Mouse (Mus musculus): ENCODE measurements around the gene Nans.

Gene Nans

GRCm38 (mm10) chr4:46489028-46489925, at the start of gene Nans:
Gene Nans, plus strand, starts transcription at chr4:46489248.
- DNase-seq (ENCODE audit: low read depth): peak; percentile 91

DNA sequence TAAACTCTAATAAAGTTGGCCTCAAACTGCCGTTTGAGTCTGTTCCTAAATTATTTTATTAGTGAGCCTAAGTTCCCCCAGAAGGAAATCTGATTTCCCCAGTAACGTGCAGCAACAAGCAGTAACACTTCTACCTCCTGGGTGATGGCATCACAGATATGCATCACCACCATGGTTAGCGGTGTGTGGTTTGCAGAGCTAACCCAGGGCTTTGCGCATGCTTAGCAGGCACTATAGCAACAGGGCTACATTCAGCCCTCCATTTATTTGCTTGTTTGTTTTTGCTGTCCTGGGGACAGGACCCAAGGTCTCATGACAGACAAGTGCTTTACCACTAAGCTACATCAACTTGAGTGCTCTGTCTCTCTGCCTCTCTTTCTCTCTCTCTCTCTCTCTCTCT, 46.5 kb upstream of the Nans start:
- no peak for DNase-seq (ENCODE audit: low read depth)

- no peak for DNase-seq (ENCODE audit: low read depth)
These were observed 43.7 kb upstream of the Nans start for GRCm38 (mm10) chr4:46445237-46445945.

DNA sequence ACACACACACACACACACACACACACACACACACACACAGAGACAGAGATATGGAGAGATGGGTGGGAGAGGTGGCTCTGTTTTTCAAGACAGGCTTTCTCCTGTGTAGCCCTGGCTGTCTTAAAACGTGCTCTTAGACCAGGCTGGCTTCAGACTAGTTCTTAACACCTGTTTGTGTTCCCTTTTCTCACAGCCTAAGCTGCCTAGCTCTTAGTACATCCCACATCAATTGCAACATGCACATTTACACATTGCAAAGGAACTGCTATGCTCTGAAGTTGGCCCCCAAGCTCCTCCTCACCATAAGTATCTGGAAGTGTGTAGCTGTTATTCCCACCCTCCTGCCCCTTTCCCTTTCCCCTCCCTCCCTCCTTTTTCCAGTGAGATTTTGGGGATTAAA, 41.6 kb upstream of the Nans start:
- no peak for DNase-seq (ENCODE audit: low read depth)

DNA sequence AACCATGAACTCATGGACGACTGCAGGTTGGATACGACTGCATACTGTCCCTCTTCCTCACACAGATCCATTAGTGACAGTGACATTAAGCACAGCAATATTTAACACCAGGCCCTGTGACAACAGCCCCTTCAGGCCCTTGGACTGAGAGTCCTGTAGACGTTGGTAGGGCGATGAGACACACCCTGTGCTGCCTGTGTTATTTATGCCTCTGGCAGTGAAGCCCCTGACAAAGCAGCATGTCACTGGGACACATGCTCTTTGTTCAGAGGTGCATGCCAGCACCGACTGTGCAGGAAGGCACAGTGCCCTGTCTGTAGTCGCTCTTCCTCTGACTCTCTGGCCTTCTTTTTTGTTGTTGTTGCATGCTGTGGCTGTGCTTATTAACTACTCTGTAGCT, 40.2 kb upstream of the Nans start:
- no peak for DNase-seq (ENCODE audit: low read depth)

DNA sequence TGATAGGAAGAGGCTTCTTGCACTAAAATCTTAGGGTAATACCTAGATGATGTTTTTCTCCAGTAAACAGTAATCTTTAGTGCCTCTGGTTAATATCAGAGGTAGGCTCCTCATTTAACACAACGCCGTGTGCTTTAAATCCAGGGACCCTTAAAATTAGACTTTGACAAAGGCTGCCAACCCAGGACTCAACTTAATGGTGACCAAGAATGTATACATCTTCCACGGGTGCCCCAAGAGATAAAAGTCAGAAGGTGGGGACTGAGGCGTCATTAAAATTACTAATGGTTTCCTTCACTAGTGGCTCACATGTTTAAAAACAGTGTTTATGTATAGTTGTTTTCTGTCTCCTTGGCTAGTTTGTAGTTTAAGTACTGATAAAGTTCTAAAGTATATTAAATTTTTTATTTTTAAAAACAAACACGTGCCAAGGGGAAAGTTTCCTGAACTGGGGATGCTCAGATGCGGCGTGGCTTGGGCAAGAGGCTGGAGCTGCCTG, 39.0 kb upstream of the Nans start:
- DNase-seq (ENCODE audit: low read depth): no peak

- peak; percentile 85 for DNase-seq (ENCODE audit: low read depth)
These were observed 38.4 kb upstream of the Nans start, which contains the start of gene Anp32b for GRCm38 (mm10) chr4:46450519-46451131. Gene Anp32b, plus strand, starts transcription at chr4:46450902.

DNA sequence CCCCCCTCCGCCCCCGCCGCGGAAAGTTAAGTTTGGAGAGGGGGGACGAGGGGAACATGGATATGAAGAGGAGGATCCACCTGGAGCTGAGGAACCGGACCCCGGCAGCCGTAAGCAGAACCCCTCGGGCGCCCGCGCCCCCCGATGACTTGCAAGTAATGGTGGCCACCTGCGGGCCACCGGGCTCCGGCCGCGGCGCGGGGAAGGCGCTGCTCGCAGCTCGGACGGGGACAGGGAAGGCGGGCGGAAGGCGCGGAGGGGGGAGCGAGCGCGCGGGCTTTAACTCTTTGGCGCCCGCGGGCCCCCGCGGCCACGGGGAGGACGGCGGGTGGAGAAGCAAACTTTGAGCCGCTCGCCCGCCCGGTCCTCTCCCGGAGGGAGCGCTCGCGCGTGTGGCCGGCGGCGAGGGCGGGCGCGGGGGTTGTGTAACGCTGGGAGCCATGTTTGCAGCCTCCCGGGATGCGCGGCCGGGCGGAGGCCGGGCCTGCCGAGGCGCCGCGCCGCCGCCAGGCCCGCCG, 37.7 kb upstream of the Nans start:
- no peak for DNase-seq (ENCODE audit: low read depth)

GRCm38 (mm10) chr4:46451758-46452480, 37.1 kb upstream of the Nans start:
- no peak for DNase-seq (ENCODE audit: low read depth)

- no peak for DNase-seq (ENCODE audit: low read depth)
These were observed 36.6 kb upstream of the Nans start for GRCm38 (mm10) chr4:46452481-46452850.

DNA sequence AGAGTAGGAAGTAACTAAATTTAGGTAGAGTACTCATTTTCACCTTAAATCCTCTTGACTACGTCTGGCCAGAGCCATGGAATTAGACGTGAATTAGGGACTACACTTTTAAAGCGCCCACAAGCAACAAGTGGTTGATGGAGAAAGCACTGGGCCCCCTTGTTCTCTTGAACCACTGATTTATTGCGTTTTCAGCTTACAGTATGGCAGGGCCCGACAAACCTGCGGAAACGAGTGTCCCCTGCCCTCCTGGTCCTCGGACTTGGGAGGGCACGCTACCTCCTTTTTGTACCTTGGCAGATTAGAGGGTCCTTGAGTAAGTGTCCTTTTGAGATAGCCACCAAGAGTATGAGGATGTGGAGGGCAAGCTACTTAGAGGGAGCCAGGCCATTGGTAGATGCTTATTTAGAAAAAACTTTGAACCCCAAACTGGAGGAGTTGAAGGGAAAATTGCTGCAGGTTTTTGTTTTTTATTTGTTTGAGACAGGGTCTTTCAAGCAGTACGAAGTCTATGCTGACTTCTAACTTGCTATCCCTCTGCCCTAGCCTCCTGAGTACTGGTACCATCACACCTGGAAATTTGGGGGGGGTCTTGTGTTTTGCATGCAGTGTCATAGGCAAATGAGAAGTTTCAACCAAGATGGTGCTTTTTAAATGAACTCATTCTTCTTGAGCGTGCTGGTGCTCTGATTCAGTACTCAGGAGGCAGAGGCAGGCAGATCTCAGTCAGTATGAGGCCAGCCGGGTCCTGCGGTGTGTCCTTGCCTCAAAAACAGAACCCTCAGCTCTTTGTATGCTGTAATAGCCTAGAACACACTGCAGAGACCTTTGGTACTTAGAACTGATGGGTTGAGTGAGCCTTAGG, 36.0 kb upstream of the Nans start:
- no peak for DNase-seq (ENCODE audit: low read depth)

DNA sequence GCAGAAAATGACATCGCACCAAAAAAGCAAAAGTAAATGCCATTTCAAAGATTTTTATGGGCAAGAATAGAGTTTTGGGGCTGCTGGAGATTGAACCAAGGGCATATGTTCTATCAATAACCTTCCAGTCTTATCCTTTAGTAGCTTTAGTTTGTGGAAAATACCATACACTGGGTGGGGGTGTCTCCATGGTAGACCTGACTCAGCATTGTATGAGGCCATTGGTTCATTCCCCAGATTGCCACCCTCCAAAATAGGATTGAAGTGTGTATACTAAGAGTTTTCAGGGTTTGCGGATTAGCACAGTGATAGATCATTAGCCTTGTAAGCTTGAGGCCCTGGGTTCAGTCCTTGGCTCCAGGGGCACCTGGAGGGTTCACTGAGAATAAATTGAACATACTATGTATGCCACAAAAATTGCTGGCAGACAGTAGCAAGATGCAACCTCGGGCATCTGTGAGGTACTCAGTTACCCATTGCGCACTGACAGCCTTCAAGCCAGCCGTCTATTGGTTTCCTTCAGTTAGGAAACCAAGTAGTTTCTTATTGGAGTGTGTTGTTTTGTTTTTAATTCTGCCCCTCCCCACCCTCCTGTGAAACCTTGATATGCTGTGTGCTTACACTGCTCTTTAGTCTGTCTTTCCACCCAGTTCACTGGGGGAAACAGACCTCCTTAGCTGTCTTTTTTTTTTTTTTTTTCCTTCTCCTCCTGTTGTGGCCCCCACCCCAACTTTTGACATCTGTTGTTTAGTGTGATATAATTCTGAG, 34.8 kb upstream of the Nans start:
- no peak for DNase-seq (ENCODE audit: low read depth)

DNA sequence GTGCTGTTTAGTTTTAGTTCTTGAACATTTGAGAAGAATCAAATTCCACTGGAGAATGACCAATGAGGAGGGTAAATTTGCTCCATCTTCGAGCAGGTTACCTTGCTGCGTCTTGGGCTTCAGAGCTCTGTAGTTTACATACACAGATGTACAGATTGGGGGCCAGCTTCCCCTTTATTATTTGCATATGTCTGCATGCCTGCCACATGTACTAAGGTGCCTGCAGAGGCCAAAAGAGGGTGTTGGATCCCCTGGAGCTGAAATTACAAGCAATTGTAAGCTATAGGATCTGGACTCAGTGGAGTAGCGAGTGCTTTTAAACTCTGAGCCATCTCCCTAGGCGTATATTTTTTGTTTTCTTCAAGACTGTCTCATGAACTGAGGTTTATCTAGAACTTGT, 32.3 kb upstream of the Nans start:
- DNase-seq (ENCODE audit: low read depth): no peak

GRCm38 (mm10) chr4:46457186-46457585, 31.9 kb upstream of the Nans start:
- DNase-seq (ENCODE audit: low read depth): no peak

- DNase-seq (ENCODE audit: low read depth): no peak
These were observed 30.6 kb upstream of the Nans start for GRCm38 (mm10) chr4:46458411-46458810.

GRCm38 (mm10) chr4:46463130-46463830, 25.8 kb upstream of the Nans start:
- DNase-seq (ENCODE audit: low read depth): no peak

GRCm38 (mm10) chr4:46465740-46466139, 23.3 kb upstream of the Nans start:
- no peak for DNase-seq (ENCODE audit: low read depth)

DNA sequence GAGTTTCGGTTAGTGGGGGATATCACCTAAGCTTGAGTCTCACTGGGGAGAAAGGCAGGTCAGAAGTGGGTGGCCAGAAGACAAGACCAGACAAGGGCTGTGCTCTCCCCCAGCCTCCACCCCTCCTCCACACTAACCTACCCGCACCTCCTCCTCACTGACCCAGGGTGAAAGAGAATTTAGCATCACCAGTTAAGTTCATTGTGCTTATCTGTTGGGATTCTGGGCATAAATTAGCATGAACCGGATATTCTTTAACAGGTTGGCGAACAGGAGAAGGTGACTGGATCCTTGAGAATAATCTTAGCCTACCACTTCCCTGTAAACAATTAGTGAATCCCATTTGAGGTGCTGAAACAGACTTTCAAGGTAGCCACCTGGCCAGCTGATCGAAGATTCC, 13.9 kb upstream of the Nans start:
- no peak for DNase-seq (ENCODE audit: low read depth)

- no peak for DNase-seq (ENCODE audit: low read depth)
These were observed 10.0 kb upstream of the Nans start for GRCm38 (mm10) chr4:46479081-46479480.

Data from c-Kit-positive CD71-positive TER-119-negative erythroid progenitor cells, embryonic 14.5 days (primary cell).